Mouse (Mus musculus) liver, embryonic 15.5 days (tissue): ENCODE data around the gene Zbtb16. TPM values are rescaled to one million over a fixed set of nuclear protein-coding genes. Genes with fewer than 3 reads are reported as not detected.

Source experiments
- ATAC-seq: fragments of 200-750 bp; cut with Nextera tagmentation; 2 replicates; pipeline ENCODE4 v1.8.0; 2017; ENCODE audit warnings: moderate number of reproducible peaks, mild to moderate bottlenecking, moderate library complexity; ENCODE audit not compliant: insufficient read depth
- H3K27ac ChIP-seq: fragments of 300-500 bp; sonication (generic); replicated peaks from 2 replicates; pipeline ENCODE4 v1.5.1; 2015; ENCODE audit warnings: mild to moderate bottlenecking, inconsistent platforms
- H3K27me3 ChIP-seq: fragments of 300-500 bp; sonication (generic); 2 replicates; pipeline ENCODE4 v1.6.1; 2015; ENCODE audit warnings: mild to moderate bottlenecking, inconsistent platforms
- H3K36me3 ChIP-seq: fragments of 300-500 bp; sonication (generic); replicated peaks from 2 replicates; pipeline ENCODE4 v1.6.1; 2015; ENCODE audit warnings: moderate library complexity, mild to moderate bottlenecking, inconsistent platforms
- H3K4me1 ChIP-seq: fragments of 300-500 bp; sonication (generic); replicated peaks from 2 replicates; pipeline ENCODE4 v1.6.1; 2015; ENCODE audit warnings: inconsistent platforms
- H3K4me2 ChIP-seq: fragments of 300-500 bp; sonication (generic); 2 replicates; pipeline ENCODE4 v1.6.1; 2015; ENCODE audit warnings: moderate library complexity, mild to moderate bottlenecking, inconsistent platforms
- H3K4me3 ChIP-seq: fragments of 300-500 bp; sonication (generic); replicated peaks from 2 replicates; pipeline ENCODE4 v1.5.1; 2015; ENCODE audit warnings: mild to moderate bottlenecking, inconsistent platforms
- H3K9ac ChIP-seq: fragments of 300-500 bp; sonication (generic); 2 replicates; pipeline ENCODE4 v1.6.1; 2015; ENCODE audit warnings: moderate library complexity, mild to moderate bottlenecking, inconsistent platforms
- H3K9me3 ChIP-seq: fragments of 300-500 bp; sonication (generic); replicated peaks from 2 replicates; pipeline ENCODE4 v1.6.1; 2016; ENCODE audit warnings: inconsistent platforms
- WGBS: fragments of 180-500 bp; shearing (Covaris S2); methylation state at CpG from one replicate; pipeline ENCODE4 v1.1.7; 2015; ENCODE audit warnings: mixed read lengths; ENCODE audit not compliant: insufficient replicate concordance; 5-methylcytosine and 5-hydroxymethylcytosine counted together
- polyA plus RNA-seq: library from polyadenylated mRNA; unstranded; fragments of >200 nt; fragmentation: Nextera tagmentation; extraction: Ambion mirVana; gene quantifications from 2 replicates; pipeline ENCODE4 v1.2.1, GENCODE M21; 2015

The Zbtb16 gene
- polyA plus RNA-seq, 1 experiment from 2014 or later, result 0.54 TPM

DNA sequence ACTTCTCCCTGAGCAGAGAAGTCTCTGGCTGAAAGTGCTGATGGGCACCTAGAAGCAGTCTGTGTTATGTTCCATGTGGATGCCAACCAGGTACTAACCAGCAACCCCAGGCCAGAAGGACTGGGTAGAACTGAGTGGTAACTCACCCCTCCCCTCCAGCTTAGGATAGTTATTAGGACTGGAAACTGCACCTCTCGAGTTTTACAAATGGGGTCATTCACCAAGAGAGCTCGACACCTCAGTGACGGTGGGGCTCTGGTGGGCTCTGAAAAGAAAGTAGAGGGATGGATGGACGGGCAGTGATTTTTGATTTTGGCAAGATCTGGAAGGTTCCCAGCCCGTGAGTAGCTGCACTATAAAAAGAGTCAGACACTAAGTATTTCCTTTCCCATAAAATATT lies 71.7 kb downstream of the Zbtb16 start:
- H3K4me3 ChIP-seq, result no peak overlapping the region
- no peaks in the 10 kb centered on the region for H3K27me3 ChIP-seq
- 62% methylated on average over 5 of the region's 5 CpGs for WGBS
- H3K36me3 ChIP-seq, result no peaks in the 10 kb centered on the region
- ATAC-seq, result no peak
- no peaks in the 10 kb centered on the region for H3K9me3 ChIP-seq
- no peak overlapping the region for H3K27ac ChIP-seq
- H3K9ac ChIP-seq, result no peak overlapping the region
- no peak overlapping the region for H3K4me2 ChIP-seq
- H3K4me1 ChIP-seq, result no peaks in the 10 kb centered on the region

GRCm38 (mm10) chr9:48761732-48762637 lies 74.0 kb downstream of the Zbtb16 start:
- no peak overlapping the region for H3K27ac ChIP-seq
- H3K4me3 ChIP-seq, result no peak overlapping the region
- H3K4me2 ChIP-seq, result no peak overlapping the region
- 76% methylated on average over 14 of the region's 14 CpGs for WGBS
- H3K4me1 ChIP-seq, result no peaks in the 10 kb centered on the region
- no peaks in the 10 kb centered on the region for H3K9me3 ChIP-seq
- no peaks in the 10 kb centered on the region for H3K36me3 ChIP-seq
- no peaks in the 10 kb centered on the region for H3K27me3 ChIP-seq
- H3K9ac ChIP-seq, result no peak overlapping the region
- ATAC-seq, result no peak

DNA sequence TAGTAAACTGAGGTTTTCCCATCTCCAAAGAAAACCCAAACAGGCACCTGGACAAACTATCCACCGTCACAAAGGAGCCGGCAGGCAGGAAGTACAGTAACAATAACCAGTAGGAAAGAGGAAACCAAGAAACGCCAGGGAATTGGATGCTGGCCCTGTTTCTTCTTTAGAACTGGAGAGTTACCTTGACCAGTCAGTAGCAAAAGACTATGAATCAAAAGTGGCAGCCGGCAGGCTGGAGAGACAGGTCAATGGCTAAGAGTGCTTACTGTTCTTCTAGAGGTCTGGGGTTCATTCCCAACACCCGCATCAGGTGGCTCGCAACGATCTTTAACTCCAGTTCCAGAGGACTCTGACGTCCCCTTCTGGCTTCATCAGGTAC lies 74.9 kb downstream of the Zbtb16 start:
- Histone ChIP-seq H3K4me2 (no peak overlapping the region), H3K27ac (no peak overlapping the region), H3K9me3 (no peaks in the 10 kb centered on the region), H3K4me3 (no peak overlapping the region), H3K27me3 (no peaks in the 10 kb centered on the region), H3K9ac (no peak overlapping the region), H3K36me3 (no peaks in the 10 kb centered on the region), H3K4me1 (peaks cover 3% of the 10 kb centered on the region; the same call in 1 of the 2 replicates)
- 61% methylated on average over 8 of the region's 8 CpGs for WGBS
- no peak for ATAC-seq

GRCm38 (mm10) chr9:48760449-48761174 lies 75.4 kb downstream of the Zbtb16 start:
- Histone ChIP-seq H3K4me3 (no peak overlapping the region), H3K4me2 (no peak overlapping the region), H3K4me1 (peaks cover 6% of the 10 kb centered on the region; the same call in 1 of the 2 replicates), H3K27me3 (no peaks in the 10 kb centered on the region), H3K27ac (no peak overlapping the region), H3K36me3 (no peaks in the 10 kb centered on the region), H3K9ac (no peak overlapping the region), H3K9me3 (no peaks in the 10 kb centered on the region)
- no peak for ATAC-seq
- 50% methylated on average over 13 of the region's 13 CpGs for WGBS

GRCm38 (mm10) chr9:48759098-48759497 lies 76.9 kb downstream of the Zbtb16 start:
- WGBS, result 50% methylated on average over 4 of the region's 4 CpGs
- Histone ChIP-seq H3K4me1 (peaks cover 9% of the 10 kb centered on the region; the same call in 1 of the 2 replicates), H3K9ac (no peak overlapping the region), H3K4me2 (no peak overlapping the region), H3K27me3 (no peaks in the 10 kb centered on the region), H3K36me3 (no peaks in the 10 kb centered on the region), H3K27ac (no peak overlapping the region), H3K4me3 (no peak overlapping the region), H3K9me3 (no peaks in the 10 kb centered on the region)
- ATAC-seq, result no peak

GRCm38 (mm10) chr9:48757650-48758580 lies 78.1 kb downstream of the Zbtb16 start:
- Histone ChIP-seq H3K36me3 (no peaks in the 10 kb centered on the region), H3K4me1 (peaks cover 9% of the 10 kb centered on the region; the same call in 1 of the 2 replicates), H3K9me3 (no peaks in the 10 kb centered on the region), H3K4me2 (no peak overlapping the region), H3K4me3 (no peak overlapping the region), H3K9ac (no peak overlapping the region), H3K27me3 (no peaks in the 10 kb centered on the region), H3K27ac (no peak overlapping the region)
- no peak for ATAC-seq
- WGBS, result 67% methylated on average over 13 of the region's 13 CpGs

GRCm38 (mm10) chr9:48756261-48756812 lies 79.7 kb downstream of the Zbtb16 start:
- ATAC-seq, result no peak
- Histone ChIP-seq H3K4me3 (no peak overlapping the region), H3K36me3 (no peaks in the 10 kb centered on the region), H3K9ac (no peak overlapping the region), H3K4me2 (no peak overlapping the region), H3K4me1 (peaks cover 9% of the 10 kb centered on the region; the same call in 1 of the 2 replicates), H3K27me3 (no peaks in the 10 kb centered on the region), H3K9me3 (no peaks in the 10 kb centered on the region), H3K27ac (no peak overlapping the region)
- 36% methylated on average over 10 of the region's 10 CpGs for WGBS

GRCm38 (mm10) chr9:48755438-48756070 lies 80.5 kb downstream of the Zbtb16 start:
- no peaks in the 10 kb centered on the region for H3K36me3 ChIP-seq
- no peak overlapping the region for H3K4me3 ChIP-seq
- no peak for ATAC-seq
- no peaks in the 10 kb centered on the region for H3K27me3 ChIP-seq
- no peak overlapping the region for H3K27ac ChIP-seq
- H3K4me1 ChIP-seq, result peaks cover 9% of the 10 kb centered on the region; the same call in 1 of the 2 replicates
- no peak overlapping the region for H3K9ac ChIP-seq
- no peak overlapping the region for H3K4me2 ChIP-seq
- 49% methylated on average over 9 of the region's 9 CpGs for WGBS
- H3K9me3 ChIP-seq, result no peaks in the 10 kb centered on the region

GRCm38 (mm10) chr9:48754418-48754817 lies 81.6 kb downstream of the Zbtb16 start:
- H3K4me2 ChIP-seq, result no peak overlapping the region
- no peaks in the 10 kb centered on the region for H3K27me3 ChIP-seq
- no peaks in the 10 kb centered on the region for H3K9me3 ChIP-seq
- no peak overlapping the region for H3K27ac ChIP-seq
- ATAC-seq, result no peak
- peaks cover 9% of the 10 kb centered on the region; the same call in 1 of the 2 replicates for H3K4me1 ChIP-seq
- H3K36me3 ChIP-seq, result no peaks in the 10 kb centered on the region
- no peak overlapping the region for H3K9ac ChIP-seq
- 75% methylated on average over 6 of the region's 6 CpGs for WGBS
- H3K4me3 ChIP-seq, result no peak overlapping the region

GRCm38 (mm10) chr9:48753881-48754280 lies 82.1 kb downstream of the Zbtb16 start:
- no peak overlapping the region for H3K27ac ChIP-seq

More at GRCm38 (mm10) chr9:48753881-48754280, 82.1 kb downstream of the Zbtb16 start:
- H3K9me3 ChIP-seq, result no peaks in the 10 kb centered on the region
- no peak overlapping the region for H3K4me2 ChIP-seq
- no peaks in the 10 kb centered on the region for H3K27me3 ChIP-seq
- H3K9ac ChIP-seq, result no peak overlapping the region
- no peaks in the 10 kb centered on the region for H3K36me3 ChIP-seq
- peaks cover 9% of the 10 kb centered on the region; the same call in 1 of the 2 replicates for H3K4me1 ChIP-seq
- no peak for ATAC-seq
- no peak overlapping the region for H3K4me3 ChIP-seq
- WGBS, result 81% methylated on average over 6 of the region's 6 CpGs
